Mouse (Mus musculus) midbrain, embryonic 11.5 days (tissue): ENCODE measurements around the gene Siah1a. TPM values are rescaled to one million over a fixed set of nuclear protein-coding genes. Genes with fewer than 3 reads are reported as not detected.

ENCODE experiments used
- ATAC-seq: fragments of 200-750 bp; cut with Nextera tagmentation; 2 replicates; pipeline ENCODE4 v1.8.0; 2017; ENCODE audit warnings: moderate TSS enrichment, moderate library complexity; ENCODE audit not compliant: low FRiP score
- DNase-seq: peaks from one replicate; pipeline ENCODE4 v3.0.0; 2015; ENCODE audit warnings: low spot score; ENCODE audit errors: missing footprints
- H3K27ac ChIP-seq: fragments of 300-500 bp; sonication (generic); 2 replicates; pipeline ENCODE4 v1.5.1; 2014; ENCODE audit warnings: low read depth, low read length
- H3K27me3 ChIP-seq: fragments of 300-500 bp; sonication (generic); 2 replicates; pipeline ENCODE4 v1.6.1; 2014; ENCODE audit warnings: mild to moderate bottlenecking, low read length, moderate library complexity, mixed read lengths; ENCODE audit not compliant: control insufficient read depth, insufficient read depth
- H3K36me3 ChIP-seq: fragments of 300-500 bp; sonication (generic); 2 replicates; pipeline ENCODE4 v1.6.1; 2014; ENCODE audit warnings: mild to moderate bottlenecking, low read length, moderate library complexity, mixed read lengths; ENCODE audit not compliant: control insufficient read depth, insufficient read depth
- H3K4me1 ChIP-seq: fragments of 300-500 bp; sonication (generic); 2 replicates; pipeline ENCODE4 v1.6.1; 2014; ENCODE audit warnings: low read length; ENCODE audit not compliant: control insufficient read depth, insufficient read depth
- H3K4me2 ChIP-seq: fragments of 300-500 bp; sonication (generic); 2 replicates; pipeline ENCODE4 v1.6.1; 2014; ENCODE audit warnings: mild to moderate bottlenecking, moderate library complexity
- H3K4me3 ChIP-seq: fragments of 300-500 bp; sonication (generic); 2 replicates; pipeline ENCODE4 v1.5.1; 2014; ENCODE audit warnings: low read depth, low read length
- H3K9ac ChIP-seq: fragments of 300-500 bp; sonication (generic); 2 replicates; pipeline ENCODE4 v1.6.1; 2014; ENCODE audit warnings: low read length
- H3K9me3 ChIP-seq: fragments of 300-500 bp; sonication (generic); 2 replicates; pipeline ENCODE4 v1.6.1; 2016; ENCODE audit warnings: low read length; ENCODE audit not compliant: control insufficient read depth
- WGBS: fragments of 180-500 bp; shearing (Covaris S2); extraction: QIAGEN DNeasy Blood & Tissue Kit; methylation state at CpG from one replicate; pipeline ENCODE4 v1.1.7; 2014; 5-methylcytosine and 5-hydroxymethylcytosine counted together
- polyA plus RNA-seq: library from polyadenylated mRNA; unstranded; fragments of >200 nt; fragmentation: Nextera tagmentation; extraction: Ambion mirVana; gene quantifications from 2 replicates; pipeline ENCODE4 v1.2.1, GENCODE M21; 2014

Siah1a gene
- polyA plus RNA-seq, 1 experiment from 2014 or later, result 77.6 TPM

DNA sequence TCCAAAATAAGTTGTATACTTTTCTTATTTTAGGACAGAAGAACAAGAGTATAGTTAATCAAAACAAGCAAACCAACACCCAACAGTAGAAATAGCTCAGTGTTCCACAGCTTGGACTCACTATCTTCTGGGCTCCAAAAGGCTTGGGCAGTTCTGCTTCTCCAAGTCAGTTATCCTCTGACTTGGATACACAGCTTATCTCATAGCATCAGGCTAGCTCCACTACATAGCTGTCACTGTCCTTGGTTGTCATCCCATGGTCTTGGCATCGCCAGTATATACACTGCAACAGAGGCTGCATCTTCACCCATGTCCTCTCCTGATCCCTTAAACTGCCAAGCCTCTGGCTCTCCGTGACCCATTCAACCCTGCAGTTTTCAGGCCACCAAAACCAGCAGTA, 50.0 kb downstream of the Siah1a start:
- 91% methylated on average over 2 of the region's 2 CpGs for WGBS
- ATAC-seq (no peak), DNase-seq (no peak)
- Histone ChIP-seq H3K4me1 (no peaks in the 10 kb centered on the region), H3K9ac (no peak overlapping the region), H3K36me3 (no peaks in the 10 kb centered on the region), H3K27ac (no peak overlapping the region), H3K4me3 (no peak overlapping the region), H3K27me3 (no peaks in the 10 kb centered on the region), H3K4me2 (no peak overlapping the region), H3K9me3 (no peaks in the 10 kb centered on the region)

DNA sequence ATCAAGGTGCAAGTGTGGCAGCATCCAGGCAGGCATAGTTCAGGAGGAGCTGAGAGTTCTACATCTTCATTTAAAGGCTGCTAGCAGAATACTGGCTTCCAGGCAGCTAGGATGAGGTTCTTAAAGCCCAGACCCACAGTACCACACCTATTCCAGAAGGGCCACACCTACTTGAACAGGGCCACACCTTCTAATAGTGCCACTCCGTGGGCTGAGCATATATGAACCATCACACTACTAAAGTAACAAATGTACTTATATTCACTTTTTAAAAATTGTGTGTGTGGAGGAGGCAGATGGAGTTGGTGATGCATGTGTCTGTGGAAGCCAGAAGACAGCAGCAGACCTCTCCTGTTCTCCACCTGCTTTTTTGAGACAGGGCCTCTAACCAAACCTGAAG, 51.7 kb downstream of the Siah1a start:
- H3K9ac ChIP-seq, result no peak overlapping the region
- no peaks in the 10 kb centered on the region for H3K4me1 ChIP-seq
- H3K36me3 ChIP-seq, result no peaks in the 10 kb centered on the region
- DNase-seq (no peak), ATAC-seq (no peak)
- no peak overlapping the region for H3K4me3 ChIP-seq
- WGBS, result 80% methylated on average over 1 of the region's 1 CpGs
- H3K27me3 ChIP-seq, result no peaks in the 10 kb centered on the region
- H3K9me3 ChIP-seq, result no peaks in the 10 kb centered on the region
- H3K4me2 ChIP-seq, result no peak overlapping the region
- H3K27ac ChIP-seq, result no peak overlapping the region

DNA sequence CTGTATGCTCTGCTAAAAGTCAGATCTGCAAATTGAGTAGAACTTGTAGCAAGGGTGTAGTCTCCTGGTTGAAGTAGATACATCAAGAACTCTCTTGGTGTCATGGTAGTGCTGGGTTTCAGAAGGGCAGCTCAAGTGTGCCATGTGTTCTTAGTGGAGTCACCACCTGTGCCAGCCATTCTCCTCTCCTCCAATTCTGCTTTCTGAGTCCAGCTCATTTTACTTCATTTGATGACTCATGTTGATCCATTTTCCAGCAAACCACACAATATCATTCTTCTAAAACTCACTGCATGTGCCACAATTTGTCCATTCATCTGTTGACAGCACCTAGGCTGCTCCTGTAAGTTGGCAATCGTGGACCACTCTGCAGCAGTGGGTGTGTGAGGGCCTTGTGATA, 53.6 kb downstream of the Siah1a start:
- H3K27ac ChIP-seq, result no peak overlapping the region
- DNase-seq (no peak), ATAC-seq (no peak)
- no peak overlapping the region for H3K4me2 ChIP-seq
- H3K27me3 ChIP-seq, result no peaks in the 10 kb centered on the region
- no peaks in the 10 kb centered on the region for H3K9me3 ChIP-seq
- H3K4me1 ChIP-seq, result no peaks in the 10 kb centered on the region
- no peaks in the 10 kb centered on the region for H3K36me3 ChIP-seq
- WGBS, result 97% methylated on average over 1 of the region's 1 CpGs
- H3K9ac ChIP-seq, result no peak overlapping the region
- no peak overlapping the region for H3K4me3 ChIP-seq

DNA sequence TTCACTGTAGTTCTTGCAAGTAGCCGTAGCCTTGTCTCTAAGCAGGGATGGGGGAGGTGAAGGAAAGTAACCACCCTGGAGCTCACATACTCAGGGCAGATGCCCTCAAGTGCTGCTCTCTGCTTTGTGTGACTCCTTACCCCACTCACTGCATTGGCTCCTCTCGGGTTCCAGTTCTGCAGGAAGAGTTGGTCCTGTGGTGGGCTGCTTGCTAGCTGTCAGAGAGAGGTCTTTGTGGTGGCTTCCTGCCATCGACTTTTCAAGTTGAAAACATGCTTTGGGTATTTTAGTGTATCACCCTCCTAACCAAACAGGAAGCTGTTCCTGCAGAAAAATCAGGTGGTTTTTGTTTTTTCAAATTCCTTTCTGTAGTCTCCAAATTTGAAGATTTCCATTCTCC, 59.1 kb downstream of the Siah1a start:
- Histone ChIP-seq H3K27ac (no peak overlapping the region), H3K36me3 (no peaks in the 10 kb centered on the region), H3K4me2 (no peak overlapping the region), H3K27me3 (no peaks in the 10 kb centered on the region), H3K9ac (no peak overlapping the region), H3K9me3 (no peaks in the 10 kb centered on the region), H3K4me3 (no peak overlapping the region), H3K4me1 (no peaks in the 10 kb centered on the region)
- 81% methylated on average over 3 of the region's 3 CpGs for WGBS
- DNase-seq (no peak), ATAC-seq (no peak)

Other genes with a start within 250 kb of the Siah1a start
- gene Abcc12, start 165.2 kb downstream of the Siah1a start, polyA plus RNA-seq, result 0.04 and 0.05 TPM in 2 replicates
- 76.8 and 79.4 TPM in 2 replicates for gene Lonp2, start 121.9 kb downstream of the Siah1a start, polyA plus RNA-seq
- gene Gm10638, start 235 bp downstream of the Siah1a start, polyA plus RNA-seq, result 6.1 and 7.8 TPM in 2 replicates
- gene N4bp1, start 139.3 kb upstream of the Siah1a start, polyA plus RNA-seq, result 10.2 and 10.8 TPM in 2 replicates